Mouse (Mus musculus): ENCODE measurements around the gene Wap. TPM values are rescaled to one million over a fixed set of nuclear protein-coding genes. Genes with fewer than 3 reads are reported as not detected.
"Not testable (repeated sequence)": the region's sequence is repeated elsewhere in the genome, so short reads cannot be mapped to it uniquely, and the experiment has no call there.

The Wap gene
- polyA plus RNA-seq, 1 experiment from 2014 or later: not detected

DNA sequence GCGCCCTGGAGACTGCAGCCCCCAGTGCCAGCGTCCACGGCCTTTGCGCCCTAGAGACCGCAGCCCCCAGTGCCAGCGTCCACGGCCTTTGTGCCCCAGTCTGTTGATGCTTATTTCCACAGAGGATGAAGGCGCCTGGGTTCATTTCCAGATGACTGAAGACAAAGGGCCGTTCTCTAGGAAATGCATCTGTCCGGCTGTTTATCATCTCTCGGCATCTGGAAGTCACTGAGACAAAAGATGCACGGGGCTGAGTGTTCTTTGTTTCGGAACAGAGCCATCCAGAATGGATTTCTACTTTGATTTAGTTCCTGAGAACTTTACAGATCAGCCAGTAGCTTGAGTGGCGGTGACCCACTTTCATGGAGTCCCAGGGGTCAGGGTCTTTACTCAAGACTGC lies 22.8 kb upstream of the Wap start:
- Histone ChIP-seq H3K4me3 (no peak overlapping the region), H3K36me3 (ENCODE audit: poor library complexity, severe bottlenecking) (no peaks in the 10 kb centered on the region), H3K4me1 (0 out of 2 replicates have a peak, but pooled peaks cover 3% of the 10 kb centered on the region), H3K27me3 (no peaks in the 10 kb centered on the region), H3K9me3 (replicated peaks) (no peaks in the 10 kb centered on the region), H3K27ac (no peak overlapping the region), H3K4me2 (no peak overlapping the region), H3K9ac (no peak overlapping the region)
- WGBS: 65% methylated on average over 14 of the region's 14 CpGs
- ATAC-seq: no peak

DNA sequence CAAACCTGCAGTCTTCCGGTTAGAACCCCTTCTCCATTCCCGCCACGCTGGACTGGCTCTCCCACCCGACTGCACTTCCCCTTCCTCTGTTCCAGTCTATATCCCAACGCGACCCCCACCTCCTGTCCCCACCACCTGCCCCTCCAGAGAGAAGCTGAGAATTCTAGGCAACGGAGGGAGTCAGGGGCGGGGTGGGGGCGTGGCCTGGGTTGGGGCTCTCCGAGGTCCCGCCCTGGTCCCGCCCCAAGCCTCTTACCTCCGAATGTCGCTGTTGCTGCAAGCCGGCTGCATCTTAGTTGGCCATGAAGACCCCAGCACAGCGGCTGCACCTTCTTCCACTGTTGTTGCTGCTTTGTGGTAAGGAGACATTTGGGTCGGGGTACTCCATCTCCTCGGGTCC lies 19.8 kb upstream of the Wap start, which contains the start of gene Ramp3:
Gene Ramp3 (plus strand): TSS at position 251 of the 400 bp plus-strand sequence.
- ATAC-seq: peak; percentile 81
- Histone ChIP-seq H3K4me1 (0 out of 2 replicates have a peak, but pooled peaks cover 3% of the 10 kb centered on the region), H3K4me2 (peak within 1 kb of the TSS; percentile 68), H3K4me3 (peak within 1 kb of the TSS; percentile 39), H3K9ac (peak within 1 kb of the TSS; percentile 34), H3K27me3 (no peaks in the 10 kb centered on the region), H3K9me3 (replicated peaks) (no peaks in the 10 kb centered on the region), H3K27ac (no peak within 1 kb of the TSS), H3K36me3 (ENCODE audit: poor library complexity, severe bottlenecking) (no peaks in the 10 kb centered on the region)
- under 1% methylated on average over 18 of the region's 18 CpGs for WGBS

DNA sequence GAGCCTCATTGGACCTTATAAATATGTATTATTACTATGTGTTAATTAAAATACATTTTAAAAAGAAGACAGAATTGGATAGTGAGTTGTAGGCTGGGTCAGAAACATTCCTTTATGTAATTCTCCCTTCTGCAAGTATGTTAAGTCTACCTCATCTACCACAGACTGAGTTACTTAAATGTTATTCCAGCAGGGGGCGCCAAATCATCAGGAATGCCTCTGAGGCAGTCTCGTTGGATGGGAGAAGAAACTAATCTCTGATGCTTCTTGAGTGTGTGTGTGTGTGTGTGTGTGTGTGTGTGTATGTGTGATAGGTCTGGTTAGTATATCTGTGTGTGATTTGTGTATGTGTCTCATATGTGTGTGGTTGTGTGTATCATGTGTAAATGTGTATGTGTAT lies 16.5 kb upstream of the Wap start:
- Histone ChIP-seq H3K27ac (no peak overlapping the region), H3K4me1 (0 out of 2 replicates have a peak, but pooled peaks cover 3% of the 10 kb centered on the region), H3K4me2 (no peak overlapping the region), H3K27me3 (no peaks in the 10 kb centered on the region), H3K9me3 (replicated peaks) (no peaks in the 10 kb centered on the region), H3K4me3 (no peak overlapping the region), H3K36me3 (ENCODE audit: poor library complexity, severe bottlenecking) (no peaks in the 10 kb centered on the region), H3K9ac (no peak overlapping the region)
- WGBS: 2% methylated on average over 2 of the region's 2 CpGs
- peak; percentile 75 for ATAC-seq

DNA sequence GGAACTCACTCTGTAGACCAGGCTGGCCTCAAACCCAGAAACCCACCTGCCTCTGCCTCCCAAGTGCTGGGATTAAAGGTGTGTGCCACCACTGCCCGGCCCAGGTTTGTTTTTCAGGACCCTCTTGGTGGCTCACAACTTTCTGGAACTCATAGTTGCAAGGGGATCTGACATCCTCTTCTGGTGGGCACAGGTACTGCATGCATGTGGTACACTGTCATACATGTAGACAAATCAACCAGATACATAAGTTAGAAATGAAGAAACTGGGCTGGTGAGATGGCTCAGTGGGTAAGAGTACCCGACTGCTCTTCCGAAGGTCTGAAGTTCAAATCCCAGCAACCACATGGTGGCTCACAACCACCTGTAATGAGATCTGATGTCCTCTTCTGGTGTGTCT lies 14.5 kb upstream of the Wap start:
- not testable (repeated sequence) for ATAC-seq

DNA sequence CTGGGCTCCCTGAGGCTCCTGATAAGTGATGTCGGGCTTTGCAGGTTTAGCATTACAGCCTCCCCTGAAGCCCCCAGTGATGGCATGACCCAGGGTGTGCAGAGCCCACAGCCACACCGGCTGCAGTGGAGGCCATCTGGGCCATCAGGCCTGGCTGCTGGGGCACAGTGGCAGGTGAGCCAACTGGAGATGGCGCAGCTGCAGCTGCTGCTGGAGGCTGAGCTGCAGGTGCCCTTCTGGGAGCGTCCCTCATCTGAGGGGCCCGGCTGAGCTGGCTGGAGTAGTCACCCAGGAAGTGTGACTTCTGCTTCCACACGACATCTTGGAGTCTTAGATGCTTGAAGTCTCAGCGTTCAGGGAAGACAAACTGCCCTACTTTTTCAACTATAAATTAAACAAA lies 12.1 kb upstream of the Wap start:
- Histone ChIP-seq H3K27me3 (no peaks in the 10 kb centered on the region), H3K4me3 (no peak overlapping the region), H3K4me1 (no peaks in the 10 kb centered on the region), H3K36me3 (ENCODE audit: poor library complexity, severe bottlenecking) (no peaks in the 10 kb centered on the region), H3K27ac (no peak overlapping the region), H3K9me3 (replicated peaks) (no peaks in the 10 kb centered on the region), H3K4me2 (no peak overlapping the region), H3K9ac (no peak overlapping the region)
- 75% methylated on average over 7 of the region's 7 CpGs for WGBS
- ATAC-seq: no peak

More for the DNA sequence above, 14.5 kb upstream of the Wap start:
- not testable (repeated sequence) for H3K4me1 ChIP-seq; H3K4me2 ChIP-seq; H3K27ac ChIP-seq; H3K9me3 ChIP-seq (replicated peaks); H3K9ac ChIP-seq; H3K27me3 ChIP-seq; H3K4me3 ChIP-seq; H3K36me3 ChIP-seq (ENCODE audit: poor library complexity, severe bottlenecking)
- 85% methylated on average over 3 of the region's 3 CpGs for WGBS

DNA sequence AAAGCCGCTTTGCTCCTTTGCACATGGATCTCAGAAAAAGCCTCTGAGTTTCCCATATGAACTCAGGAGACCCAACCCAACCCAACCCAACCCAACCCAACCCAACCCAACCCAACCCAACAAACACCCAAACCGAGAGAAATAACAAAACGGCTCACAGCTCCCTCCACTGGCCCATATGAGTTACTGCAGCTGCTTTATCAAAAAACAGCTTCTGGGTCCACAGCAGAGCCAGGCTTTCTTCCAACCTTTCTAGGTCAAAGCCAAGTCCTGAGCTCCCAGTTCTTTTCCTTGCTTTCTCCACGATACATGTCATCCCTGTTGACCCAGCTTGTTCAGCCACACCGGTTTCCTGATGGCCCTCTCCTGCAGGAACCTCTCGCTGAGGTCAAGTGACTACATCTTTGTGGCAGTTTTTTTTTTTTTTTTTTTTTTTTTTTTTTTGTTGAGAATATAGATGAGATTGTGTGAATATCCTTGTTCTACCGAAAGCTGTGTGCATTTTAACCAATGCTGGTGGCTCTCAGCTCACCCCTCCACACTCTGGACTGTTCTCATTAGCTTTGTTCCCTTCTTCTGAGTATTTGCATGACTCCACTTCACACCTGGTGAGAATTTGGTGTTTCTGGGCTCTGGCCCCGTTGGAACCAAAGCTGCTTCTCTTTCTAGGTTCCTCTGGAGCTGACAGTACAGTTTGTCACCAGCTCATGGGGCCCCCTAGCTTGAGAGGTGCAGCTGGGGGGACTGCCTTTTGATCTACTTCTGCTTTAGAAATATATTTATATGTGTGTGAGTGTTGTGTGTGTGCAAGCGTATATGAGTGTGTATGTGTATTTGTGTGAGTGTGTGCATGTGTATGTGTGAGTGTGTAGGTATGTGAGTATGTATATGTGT lies 9.6 kb upstream of the Wap start:
- no peaks in the 10 kb centered on the region for H3K4me1 ChIP-seq
- H3K4me2 ChIP-seq: no peak overlapping the region
- no peaks in the 10 kb centered on the region for H3K36me3 ChIP-seq (ENCODE audit: poor library complexity, severe bottlenecking)
- no peaks in the 10 kb centered on the region for H3K9me3 ChIP-seq (replicated peaks)
- H3K4me3 ChIP-seq: no peak overlapping the region
- no peak overlapping the region for H3K9ac ChIP-seq
- no peaks in the 10 kb centered on the region for H3K27me3 ChIP-seq
- H3K27ac ChIP-seq: no peak overlapping the region
- no peak for ATAC-seq
- 60% methylated on average over 9 of the region's 9 CpGs for WGBS

DNA sequence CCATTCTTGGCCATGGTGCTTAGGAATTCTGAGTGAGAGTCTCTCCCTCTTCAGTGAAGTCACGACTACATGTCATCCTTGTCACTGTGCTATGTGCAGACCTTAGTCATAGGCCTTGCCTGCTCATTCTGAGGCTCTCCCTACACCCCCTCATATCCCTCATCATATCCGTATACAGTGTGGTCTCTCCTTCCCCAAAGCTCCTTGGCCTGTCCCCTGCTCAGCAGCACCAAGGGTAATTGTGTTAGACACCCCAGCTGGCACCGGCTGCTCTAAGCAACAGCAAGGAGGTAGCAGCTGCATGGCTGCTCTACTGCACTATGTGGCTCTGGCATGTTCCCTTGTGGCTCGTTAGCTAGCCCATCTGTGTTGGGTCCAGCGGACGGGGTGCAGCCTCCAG lies 6.1 kb upstream of the Wap start:
- Histone ChIP-seq H3K27me3 (no peaks in the 10 kb centered on the region), H3K4me3 (no peak overlapping the region), H3K9ac (no peak overlapping the region), H3K4me1 (no peaks in the 10 kb centered on the region), H3K9me3 (replicated peaks) (no peaks in the 10 kb centered on the region), H3K4me2 (no peak overlapping the region), H3K36me3 (ENCODE audit: poor library complexity, severe bottlenecking) (no peaks in the 10 kb centered on the region), H3K27ac (no peak overlapping the region)
- 73% methylated on average over 6 of the region's 6 CpGs for WGBS
- no peak for ATAC-seq

DNA sequence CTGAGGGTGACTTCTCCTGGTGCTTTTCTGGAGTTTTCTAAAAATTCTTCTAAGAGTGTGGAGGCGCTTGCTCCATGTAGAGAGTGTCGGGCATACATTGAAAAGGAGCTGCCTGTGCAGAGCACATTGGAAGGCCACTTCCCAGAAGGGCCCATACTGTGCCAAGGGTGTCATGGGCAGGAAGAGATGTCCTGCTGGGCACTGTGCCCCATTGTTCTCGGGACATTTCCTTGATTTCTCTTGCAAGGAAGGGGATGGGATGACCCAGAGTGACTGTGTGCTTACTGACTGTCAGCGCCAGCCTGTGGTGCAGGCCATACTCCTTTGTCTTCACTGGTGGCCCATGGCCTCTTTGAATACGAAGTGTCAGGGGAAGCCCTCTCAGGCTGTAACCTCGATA lies 635 bp upstream of the Wap start:
- Histone ChIP-seq H3K27ac (no peak overlapping the region), H3K9ac (no peak overlapping the region), H3K4me3 (no peak overlapping the region), H3K27me3 (no peaks in the 10 kb centered on the region), H3K4me1 (no peaks in the 10 kb centered on the region), H3K4me2 (no peak overlapping the region), H3K36me3 (ENCODE audit: poor library complexity, severe bottlenecking) (no peaks in the 10 kb centered on the region), H3K9me3 (replicated peaks) (no peaks in the 10 kb centered on the region)
- no peak for ATAC-seq
- WGBS: 77% methylated on average over 6 of the region's 6 CpGs

DNA sequence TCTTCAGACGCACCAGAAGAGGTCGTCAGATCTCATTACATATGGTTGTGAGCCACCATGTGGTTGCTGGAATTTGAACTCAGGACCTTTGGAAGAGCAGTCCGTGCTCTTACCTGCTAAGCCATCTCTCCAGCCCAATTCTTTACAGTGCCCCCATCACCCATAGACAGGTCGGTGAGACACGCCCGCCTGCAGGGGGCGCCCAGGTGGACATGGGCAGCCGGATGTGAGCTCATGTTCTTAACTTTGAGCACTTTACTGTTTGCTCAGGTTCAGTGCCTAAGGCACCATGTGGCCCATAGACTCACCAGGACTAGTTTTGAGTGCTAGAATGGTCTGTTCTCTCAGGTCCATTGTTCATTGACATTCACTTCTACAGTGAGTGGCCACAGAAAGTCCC lies 2.3 kb downstream of the Wap start:
- no peaks in the 10 kb centered on the region for H3K9me3 ChIP-seq (replicated peaks)
- no peak overlapping the region for H3K27ac ChIP-seq
- no peak overlapping the region for H3K9ac ChIP-seq
- no peaks in the 10 kb centered on the region for H3K4me1 ChIP-seq
- WGBS: 77% methylated on average over 8 of the region's 8 CpGs
- no peak overlapping the region for H3K4me3 ChIP-seq
- H3K36me3 ChIP-seq (ENCODE audit: poor library complexity, severe bottlenecking): no peaks in the 10 kb centered on the region
- H3K27me3 ChIP-seq: no peaks in the 10 kb centered on the region
- ATAC-seq: no peak
- no peak overlapping the region for H3K4me2 ChIP-seq

DNA sequence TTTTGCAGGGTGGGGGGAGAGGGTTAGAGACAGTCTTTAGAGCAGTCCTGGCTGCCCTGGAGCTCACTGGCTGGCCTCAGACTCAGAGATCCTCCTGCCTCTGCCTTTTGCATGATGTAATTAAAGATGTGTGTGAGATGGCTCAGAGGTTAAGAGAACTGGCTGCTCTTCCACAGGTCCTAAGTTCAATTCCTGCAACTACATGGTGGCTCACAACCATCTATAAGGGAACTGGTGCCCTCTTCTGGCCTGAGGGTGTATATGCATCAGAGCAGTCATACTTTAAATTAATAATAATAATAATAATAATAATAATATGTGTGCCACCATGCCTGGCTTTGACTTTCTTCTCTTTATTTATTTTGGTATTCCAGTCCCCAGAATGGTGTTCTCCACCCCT lies 8.8 kb downstream of the Wap start:
- no peak for ATAC-seq
- no peak overlapping the region for H3K4me3 ChIP-seq
- H3K4me2 ChIP-seq: no peak overlapping the region
- H3K4me1 ChIP-seq: peaks cover 13% of the 10 kb centered on the region
- H3K9ac ChIP-seq: no peak overlapping the region
- H3K27me3 ChIP-seq: no peaks in the 10 kb centered on the region
- no peaks in the 10 kb centered on the region for H3K9me3 ChIP-seq (replicated peaks)
- H3K36me3 ChIP-seq (ENCODE audit: poor library complexity, severe bottlenecking): no peaks in the 10 kb centered on the region
- no peak overlapping the region for H3K27ac ChIP-seq

DNA sequence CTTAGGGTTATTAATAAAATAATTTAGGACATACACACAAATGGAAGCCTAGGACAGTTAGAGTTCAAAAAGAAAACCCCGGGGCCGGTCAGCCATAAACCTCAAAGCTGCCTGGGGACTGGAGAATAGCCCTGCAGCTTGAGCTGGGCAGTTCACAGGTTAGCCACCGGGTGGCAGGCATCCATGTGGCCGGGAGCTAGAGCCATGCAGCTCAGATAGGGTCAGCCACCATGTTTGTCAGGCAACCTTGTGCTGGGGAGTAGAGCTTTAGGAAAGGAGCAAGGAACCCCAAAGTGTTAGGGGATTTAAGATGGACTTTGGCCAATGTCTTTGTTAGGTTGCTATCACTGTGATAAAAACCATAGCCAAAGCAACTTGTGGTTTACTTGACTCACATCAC lies 9.9 kb downstream of the Wap start:
- Histone ChIP-seq H3K27ac (no peak overlapping the region), H3K9ac (no peak overlapping the region), H3K4me3 (no peak overlapping the region), H3K36me3 (ENCODE audit: poor library complexity, severe bottlenecking) (peaks cover 8% of the 10 kb centered on the region), H3K4me1 (peaks cover 24% of the 10 kb centered on the region), H3K4me2 (no peak overlapping the region), H3K9me3 (replicated peaks) (no peaks in the 10 kb centered on the region), H3K27me3 (no peaks in the 10 kb centered on the region)
- 20% methylated on average over 4 of the region's 4 CpGs for WGBS
- ATAC-seq: no peak

DNA sequence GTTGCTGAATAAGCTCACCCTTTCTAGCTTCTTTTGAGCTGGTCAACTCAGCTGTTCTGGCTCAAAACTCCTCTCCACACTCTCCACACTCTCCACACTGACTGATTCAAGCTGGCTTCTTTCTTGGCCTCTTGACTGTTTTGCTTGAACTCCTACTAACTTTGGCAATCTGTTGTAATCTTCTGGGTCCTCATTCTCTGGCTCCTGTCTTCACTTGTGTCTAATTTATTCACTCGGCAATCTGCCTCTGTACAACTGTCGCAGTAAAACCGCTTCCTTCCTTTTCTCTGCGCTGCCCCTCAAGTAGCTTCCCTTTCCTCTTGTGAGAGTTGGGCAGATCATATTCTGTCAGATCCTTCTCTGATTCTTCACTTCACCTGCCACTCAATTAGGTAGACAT lies 10.7 kb downstream of the Wap start:
- ATAC-seq: no peak
- peaks cover 16% of the 10 kb centered on the region for H3K36me3 ChIP-seq (ENCODE audit: poor library complexity, severe bottlenecking)

DNA sequence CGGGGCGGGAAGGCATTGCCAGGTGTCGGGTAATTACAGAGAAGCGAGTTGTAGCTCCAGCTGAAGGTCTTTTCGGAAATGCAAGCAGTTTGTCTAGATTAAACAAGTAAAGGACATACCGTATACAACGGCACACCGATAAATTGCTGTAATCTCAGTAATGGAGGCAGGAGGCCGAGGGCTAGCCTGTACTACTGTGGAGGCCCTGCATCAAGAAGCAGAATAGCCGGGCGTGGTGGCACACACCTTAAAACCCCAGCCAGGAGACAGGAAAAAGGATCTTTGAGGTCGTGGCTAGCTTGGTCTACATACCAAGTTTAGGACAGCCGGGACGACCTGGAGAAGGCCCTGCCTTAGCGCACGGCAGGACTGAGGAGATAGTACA lies 12.1 kb downstream of the Wap start:
- ATAC-seq: peak; percentile 44
- Histone ChIP-seq H3K36me3 (ENCODE audit: poor library complexity, severe bottlenecking) (peaks cover 30% of the 10 kb centered on the region), H3K9me3 (replicated peaks) (no peaks in the 10 kb centered on the region), H3K27me3 (no peaks in the 10 kb centered on the region), H3K27ac (peak overlapping the region; percentile 83), H3K4me3 (peak overlapping the region; percentile 77), H3K4me1 (peaks cover 25% of the 10 kb centered on the region), H3K9ac (peak overlapping the region; percentile 73), H3K4me2 (peak overlapping the region; percentile 89)
- WGBS: 11% methylated on average over 16 of the region's 16 CpGs

More for the DNA sequence above, 10.7 kb downstream of the Wap start:
- Histone ChIP-seq H3K27ac (no peak overlapping the region), H3K4me3 (no peak overlapping the region), H3K9me3 (replicated peaks) (no peaks in the 10 kb centered on the region), H3K27me3 (no peaks in the 10 kb centered on the region), H3K9ac (no peak overlapping the region), H3K4me2 (no peak overlapping the region), H3K4me1 (peaks cover 25% of the 10 kb centered on the region)
- WGBS: 94% methylated on average over 4 of the region's 4 CpGs

Measured in forebrain, embryonic 13.5 days (tissue).